Mouse (Mus musculus) liver, embryonic 14.5 days (tissue): Measurements from ENCODE around the gene Gng3.

Experiments used
- CTCF ChIP-seq: IDR thresholded peaks from 2 replicates; pipeline ENCODE4 v1.5.1; 2016; ENCODE audit warnings: antibody characterized with exemption, low read depth, control low read depth
- EP300 ChIP-seq: IDR thresholded peaks from 2 replicates; pipeline ENCODE4 v1.6.1; 2016; ENCODE audit warnings: antibody characterized with exemption, low read depth

GRCm38 (mm10) chr19:8875031-8875430 lies 36.0 kb upstream of the Gng3 start:
- TF ChIP-seq CTCF = no peak
- no peak for TF ChIP-seq EP300
